Mouse (Mus musculus) spleen, adult 18-20 months (tissue): ENCODE data around the gene Eri3.

Experiments
- DNase-seq, 2 experiments: peaks; one replicate each; pipeline ENCODE4 v3.0.0; 2022; ENCODE audit warnings: mixed read lengths in 2 of 2

Eri3 gene

GRCm38 (mm10) chr4:117664411-117665137 lies 114.4 kb downstream of the Eri3 start:
- DNase-seq: no peak

- DNase-seq: no peak
These were observed 115.4 kb downstream of the Eri3 start for GRCm38 (mm10) chr4:117665531-117665930.

GRCm38 (mm10) chr4:117666054-117666453 lies 115.9 kb downstream of the Eri3 start:
- DNase-seq: no peak

DNA sequence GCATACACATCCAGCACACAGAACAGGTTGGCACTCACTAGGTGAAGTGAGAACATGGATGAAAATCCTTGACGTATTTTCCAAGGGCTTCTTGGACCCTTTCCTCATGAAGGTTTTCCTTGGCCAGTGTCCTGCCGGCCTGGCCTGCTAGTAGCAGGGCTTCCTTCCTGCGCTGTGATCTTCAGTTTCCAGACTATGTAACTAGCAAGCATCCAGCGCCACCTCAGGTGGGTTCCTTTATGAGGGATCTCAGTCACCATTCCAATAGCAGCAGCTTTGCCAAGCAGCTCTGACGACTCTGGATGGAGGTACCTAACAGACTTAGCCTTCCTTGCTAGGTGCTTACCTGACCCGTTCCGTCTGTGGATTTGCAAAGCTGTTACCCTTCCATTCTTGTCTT lies 119.7 kb downstream of the Eri3 start:
- no peak for DNase-seq

DNA sequence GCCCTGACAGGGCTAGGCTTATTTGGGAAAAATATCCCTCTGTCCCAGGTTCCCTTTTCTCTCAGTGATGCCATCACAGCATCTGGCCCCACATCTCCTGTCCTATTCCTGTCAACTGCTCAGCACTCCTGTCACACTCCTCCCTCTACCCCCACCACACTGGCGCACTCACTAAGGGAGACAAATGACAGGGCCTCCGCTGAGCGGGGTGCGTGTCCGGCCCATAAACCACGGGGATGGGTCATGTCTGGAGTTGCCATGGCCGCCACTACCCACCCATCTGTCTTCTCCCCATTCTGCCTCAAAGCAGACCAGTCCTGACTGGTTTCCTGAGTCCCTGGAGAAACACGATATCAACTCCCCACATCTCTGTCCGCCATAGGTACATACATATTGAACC lies 121.9 kb downstream of the Eri3 start:
- no peak for DNase-seq

GRCm38 (mm10) chr4:117673901-117674300 lies 123.7 kb downstream of the Eri3 start:
- no peak for DNase-seq

- peak in 1 of 2 experiments; percentile 69 for DNase-seq
These were observed 126.7 kb downstream of the Eri3 start for GRCm38 (mm10) chr4:117676903-117677302.

DNA sequence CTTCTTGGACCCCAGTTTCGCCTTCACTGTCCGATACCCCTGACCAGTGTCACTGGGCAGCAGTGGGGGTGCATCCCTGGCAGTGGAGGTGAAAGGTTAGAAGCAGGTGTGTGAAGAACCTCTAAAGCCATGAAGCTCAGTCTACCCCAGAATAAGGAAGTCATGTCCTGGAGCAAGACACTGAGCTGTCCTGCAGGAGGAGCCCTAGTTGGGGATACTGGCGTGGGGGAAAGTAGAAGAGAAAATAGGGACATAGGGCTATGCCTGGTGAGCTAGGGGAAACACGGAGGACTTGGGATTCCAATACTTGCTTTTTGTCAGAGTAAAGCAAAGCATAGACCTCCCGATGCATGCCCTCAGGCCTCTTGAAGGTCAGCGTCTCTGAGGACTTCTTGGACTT lies 130.8 kb downstream of the Eri3 start:
- no peak for DNase-seq

- DNase-seq: peak; percentile 54 to 74
These were observed 131.8 kb downstream of the Eri3 start, which contains the start of gene Dmap1 for GRCm38 (mm10) chr4:117681931-117682461. Gene Dmap1 (minus strand): TSS chr4:117682273.

DNA sequence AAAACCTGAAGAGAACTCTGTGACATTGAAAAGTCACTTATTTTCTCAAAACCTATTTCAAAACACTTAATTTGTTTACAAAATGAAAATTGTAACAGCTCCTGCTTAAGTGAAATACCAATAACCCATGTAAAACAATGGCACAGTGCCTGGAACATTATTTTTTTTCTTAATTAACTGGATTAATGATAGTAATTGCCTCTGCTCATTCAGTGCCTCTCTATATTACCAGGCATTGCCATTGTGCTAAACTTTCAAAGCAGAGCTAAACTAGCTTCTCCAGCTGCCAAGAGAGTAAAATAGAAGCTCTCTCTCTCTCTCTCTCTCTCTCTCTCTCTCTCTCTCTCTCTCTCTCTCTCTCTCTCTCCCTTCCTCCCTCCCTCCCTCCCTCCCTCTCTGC lies 132.3 kb downstream of the Eri3 start:
- no peak for DNase-seq

DNA sequence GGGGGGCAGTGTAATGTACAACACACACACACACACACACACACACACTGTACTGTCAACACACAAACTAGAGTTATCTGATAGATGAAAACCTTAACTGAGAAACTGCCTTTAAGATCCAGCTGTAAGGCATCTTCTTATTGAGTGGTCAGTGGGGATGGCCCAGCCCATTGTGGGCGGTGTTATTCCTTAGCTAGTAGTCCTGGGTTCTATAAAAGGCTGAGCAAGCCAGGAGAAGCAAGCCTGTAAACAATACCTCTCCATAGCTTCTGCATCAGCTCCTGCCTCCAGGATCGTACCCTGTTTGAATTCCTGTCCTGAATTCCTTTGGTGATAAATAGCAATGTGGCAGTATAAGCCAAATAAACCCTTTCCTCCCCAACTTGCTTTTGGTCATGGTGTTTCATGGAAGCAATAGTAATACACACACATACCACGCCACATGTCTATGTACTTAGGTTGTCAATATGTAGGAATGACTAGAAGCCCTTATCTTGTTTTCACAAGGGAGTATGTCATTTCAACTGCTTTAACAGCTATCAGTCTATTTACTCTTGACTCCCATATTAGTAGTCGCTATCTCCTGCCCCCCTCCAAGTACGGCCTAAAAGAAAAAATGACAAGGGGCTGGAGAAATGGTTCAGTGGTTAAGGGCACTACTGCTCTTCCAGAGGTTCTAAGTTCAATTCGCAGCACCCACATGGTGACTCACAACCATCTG lies 133.0 kb downstream of the Eri3 start:
- no peak for DNase-seq

DNA sequence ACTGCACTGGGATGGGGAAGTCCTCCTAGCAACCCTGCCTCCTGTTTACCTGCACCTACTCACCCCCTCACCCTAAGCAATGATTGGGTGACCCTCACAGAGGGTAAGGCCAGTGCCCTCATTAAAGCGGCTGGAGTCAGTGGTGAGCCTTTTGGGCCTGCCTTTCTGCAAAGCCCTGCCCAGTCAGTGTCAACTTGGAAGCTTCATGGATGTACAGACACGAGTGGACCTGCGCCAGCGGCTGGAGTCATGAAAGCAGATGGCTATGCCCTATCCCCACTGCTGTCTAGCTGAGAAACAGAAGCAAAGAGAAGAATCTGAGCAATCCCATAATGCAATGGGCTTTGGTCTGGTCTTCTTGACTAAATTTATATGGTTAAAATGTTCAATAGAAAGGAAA lies 136.2 kb downstream of the Eri3 start:
- DNase-seq: no peak

DNA sequence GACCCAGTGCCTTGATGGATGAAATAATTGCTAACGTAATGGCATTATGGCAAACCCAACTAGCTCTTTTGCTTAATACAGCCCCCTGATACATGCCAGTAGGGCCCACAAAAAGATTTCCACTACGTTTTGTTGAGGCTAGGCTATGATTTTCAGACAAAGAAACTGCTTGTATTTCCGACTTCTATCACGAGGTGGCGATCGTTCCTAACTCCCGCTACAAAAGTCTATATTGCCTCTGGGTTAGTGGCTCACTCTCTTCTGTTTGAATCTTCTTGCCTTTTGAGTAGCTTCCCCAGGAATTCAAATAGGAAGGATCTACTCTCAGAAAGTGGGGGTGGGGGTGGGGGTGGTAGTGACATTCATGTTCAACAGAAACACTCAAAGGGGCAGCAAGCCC lies 155.2 kb downstream of the Eri3 start:
- peak in 1 of 2 experiments; percentile 25 for DNase-seq

DNA sequence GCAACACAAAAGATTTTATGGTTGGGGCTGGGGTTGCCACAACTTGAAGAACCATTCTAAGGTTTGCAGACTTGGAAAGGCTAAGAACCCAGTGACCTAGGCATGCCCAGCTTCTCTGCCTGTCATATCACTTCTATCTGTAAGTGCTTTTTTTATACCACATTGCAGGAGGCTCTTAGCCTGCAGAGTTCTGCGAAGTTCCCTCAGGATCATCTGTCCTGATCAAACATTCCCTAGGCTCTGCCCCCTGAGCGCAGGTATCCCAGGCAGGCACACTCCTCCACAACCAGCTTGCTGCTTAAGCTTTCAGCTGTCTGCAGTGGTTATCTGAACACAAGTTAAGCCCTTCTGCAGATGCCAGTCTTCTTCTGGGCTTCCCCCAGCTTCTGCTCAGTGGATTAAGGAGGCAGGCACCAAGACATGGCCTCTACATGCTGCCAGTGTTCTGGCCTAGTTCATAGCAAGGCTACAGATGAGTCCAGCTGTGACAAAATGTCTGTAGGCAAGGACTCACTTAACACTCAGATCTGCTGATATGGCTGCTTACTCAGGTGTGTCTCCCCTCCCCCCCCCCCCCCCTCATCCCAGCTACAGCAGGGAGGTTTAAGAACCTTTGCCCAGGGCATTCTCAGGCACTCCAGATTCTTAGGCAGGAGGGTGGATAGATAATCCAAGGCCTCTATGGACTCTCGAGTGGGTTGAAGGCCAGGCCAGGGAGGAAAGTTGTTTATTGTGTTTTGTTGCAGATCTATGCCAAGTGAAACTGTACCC lies 158.8 kb downstream of the Eri3 start:
- DNase-seq: no peak

GRCm38 (mm10) chr4:117712314-117712713 lies 162.1 kb downstream of the Eri3 start:
- no peak for DNase-seq

DNA sequence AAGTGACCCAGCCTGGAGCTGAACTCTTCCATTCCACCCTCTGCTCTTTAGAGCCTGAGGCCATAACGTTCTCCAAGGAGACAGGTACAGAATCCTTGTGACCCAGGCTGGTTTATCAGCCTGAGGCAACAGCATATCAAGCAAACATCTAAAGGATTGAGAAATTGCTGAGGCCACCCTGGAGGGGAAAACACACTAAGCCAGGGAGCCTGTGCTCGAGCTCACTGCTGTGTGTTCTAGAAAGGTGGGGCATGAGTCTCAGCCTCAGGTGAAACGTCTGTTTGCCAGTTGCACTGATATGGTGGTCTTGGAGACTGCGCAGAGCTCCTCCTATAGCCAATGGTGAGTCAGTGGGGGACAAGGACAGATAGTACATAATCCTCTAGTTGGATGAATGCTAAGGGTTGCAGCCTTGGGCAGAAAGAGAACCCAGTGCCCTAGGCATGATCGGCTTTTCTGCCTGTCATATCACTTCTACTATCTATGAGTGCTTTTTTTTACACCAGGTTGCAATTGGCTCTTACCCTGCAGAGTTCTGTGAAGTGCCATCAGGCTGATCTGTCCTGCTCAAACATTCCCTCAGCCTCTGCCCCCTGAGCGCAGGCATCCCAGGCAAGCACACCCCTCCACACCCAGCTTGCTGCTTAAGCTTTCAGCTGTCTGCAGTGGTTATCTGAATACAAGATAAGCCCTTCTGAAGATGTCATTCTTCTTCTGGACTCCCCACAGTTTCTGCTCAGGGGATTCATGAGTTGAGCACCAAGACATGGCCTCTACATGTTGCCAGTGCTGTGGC lies 163.3 kb downstream of the Eri3 start:
- no peak for DNase-seq
